Mouse (Mus musculus) frontal cortex, postnatal 10 days (tissue): ENCODE measurements at regions not wholly inside any gene's neighbourhood (a gene's known extent, or its start where the extent isn't known, plus 50 kb on each side); places are given as distances from the start of the nearest gene placed in this dataset.

Experiments
- DNase-seq, 2 experiments: peaks; one replicate each; pipeline ENCODE4 v3.0.0; 2022; ENCODE audit warnings: low spot score in 2 of 2, mixed read lengths in 1 of 2

DNA sequence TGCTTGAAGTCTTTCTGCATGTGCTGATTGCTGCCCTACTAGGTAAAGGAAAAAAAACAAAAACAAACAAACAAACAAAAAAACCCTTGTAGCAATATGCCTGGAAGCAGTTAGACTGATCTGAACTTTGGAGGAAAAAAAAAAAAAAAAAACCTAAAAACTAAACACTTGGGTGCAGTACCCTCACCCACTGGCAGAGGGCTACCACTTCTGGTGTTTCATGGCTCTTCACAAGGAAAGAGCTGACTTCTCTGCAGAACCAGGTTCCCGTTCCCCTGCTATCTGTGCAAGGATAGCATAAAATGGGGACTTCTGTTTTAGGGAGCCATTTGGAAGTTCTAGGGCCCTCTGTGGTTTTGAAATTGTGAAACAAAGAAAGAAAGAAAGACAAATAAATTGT is 52.2 kb upstream of the Otud4 start:
- peak in 1 of 2 experiments; percentile 20 for DNase-seq

DNA sequence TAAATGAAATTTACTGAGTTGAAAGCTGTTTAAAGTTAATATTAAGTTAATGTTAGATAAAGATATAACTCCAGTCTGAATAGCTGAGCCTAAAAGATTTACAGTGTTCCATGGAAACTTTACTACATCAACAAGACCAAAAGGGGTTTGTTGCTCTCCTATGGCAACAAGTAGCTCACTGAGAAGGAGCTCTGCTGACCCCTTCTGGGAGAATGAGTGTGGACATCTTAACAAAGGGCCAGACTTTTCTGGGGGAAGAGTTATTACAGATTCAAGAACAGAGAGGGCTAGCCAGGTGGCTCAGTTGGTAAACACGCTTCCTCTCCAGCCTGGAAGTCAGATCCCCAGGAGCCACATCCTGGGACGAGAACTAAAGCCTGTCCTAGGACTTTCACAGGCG is 54.5 kb upstream of the Otud4 start:
- DNase-seq, result peak; percentile 15 to 41

DNA sequence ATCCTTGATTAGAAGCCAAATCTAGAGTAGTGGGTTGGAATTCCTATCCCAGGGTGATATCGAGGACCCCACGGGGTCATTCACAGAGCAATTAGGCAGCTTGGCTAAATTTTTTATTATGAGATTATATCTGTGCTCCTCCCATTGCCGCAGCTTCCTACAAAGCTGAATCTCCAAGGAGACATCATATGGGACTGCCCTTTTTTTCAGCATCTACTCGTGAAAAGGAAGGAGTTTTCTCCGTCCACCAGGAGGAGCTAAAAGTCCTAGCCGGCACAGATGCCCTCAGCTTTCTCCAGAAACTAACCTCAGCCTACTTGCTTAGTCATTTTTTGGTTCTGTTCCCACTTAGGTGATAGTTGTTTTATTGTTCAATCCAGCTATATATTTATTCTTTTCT is 56.1 kb upstream of the Otud4 start:
- no peak for DNase-seq

DNA sequence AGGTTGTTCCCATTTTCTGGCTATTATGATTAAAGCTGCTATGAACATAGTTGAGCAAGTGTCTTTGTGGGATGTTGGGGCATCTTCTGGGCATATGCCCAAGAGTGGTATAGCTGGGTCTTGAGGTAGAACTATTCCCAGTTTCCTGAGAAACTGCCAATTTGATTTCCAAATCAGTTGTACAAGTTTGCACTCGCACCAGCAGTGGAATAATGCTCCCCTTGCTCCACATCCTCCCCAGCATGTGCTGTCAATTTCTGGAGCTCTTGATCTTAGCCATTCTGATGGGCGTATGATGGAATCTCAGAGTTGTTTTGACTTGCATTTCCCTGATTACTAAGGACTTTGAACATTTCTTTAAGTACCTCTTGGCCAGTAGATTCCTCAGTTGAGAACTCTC is 57.2 kb upstream of the Otud4 start:
- DNase-seq, result no peak

DNA sequence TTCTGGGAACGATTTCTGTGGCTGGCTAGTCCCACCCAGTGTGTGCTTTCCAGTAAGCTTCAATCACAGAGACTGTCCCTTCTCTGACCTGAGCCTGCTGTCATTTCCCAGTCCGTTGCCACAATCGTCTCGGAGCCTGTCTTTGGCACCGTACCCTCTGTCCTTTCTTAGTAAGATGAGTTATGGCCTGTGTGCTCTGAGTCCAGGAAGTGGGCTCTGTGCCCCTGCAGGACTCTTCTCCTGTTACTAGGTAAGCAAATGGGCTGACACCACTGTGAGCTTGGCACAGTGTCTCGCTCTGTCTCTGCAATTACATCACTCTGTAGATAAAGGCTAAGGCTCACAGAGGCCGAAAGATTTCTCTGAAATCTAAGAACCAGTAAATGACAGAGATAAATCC is 63.3 kb upstream of the Otud4 start:
- no peak for DNase-seq

DNA sequence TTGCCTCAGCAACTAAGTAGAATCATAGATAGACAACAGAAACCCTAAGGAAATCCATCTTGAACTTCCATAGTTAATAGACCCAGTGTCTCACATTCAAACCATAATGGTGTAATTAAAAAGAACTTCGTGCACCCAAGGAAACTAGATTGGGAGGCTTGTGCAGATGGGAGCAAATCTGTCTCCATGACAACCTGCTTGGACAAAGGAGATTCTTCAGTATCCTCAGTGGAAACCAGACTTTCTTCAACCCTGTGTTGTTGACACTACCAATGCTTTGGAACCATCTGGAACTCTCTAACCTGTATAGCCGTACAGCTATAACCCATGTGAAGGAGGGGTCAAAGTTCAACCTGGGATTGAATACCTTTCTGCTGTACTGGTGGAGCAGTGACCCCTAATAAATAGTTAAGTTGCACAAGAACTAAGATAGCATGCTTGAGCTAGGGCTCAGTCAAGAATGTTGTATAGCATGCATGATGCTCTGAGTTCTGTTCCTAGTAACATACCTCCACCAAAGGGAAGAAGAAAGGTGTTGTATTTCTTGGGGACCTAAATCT is 64.2 kb upstream of the Otud4 start:
- no peak for DNase-seq

DNA sequence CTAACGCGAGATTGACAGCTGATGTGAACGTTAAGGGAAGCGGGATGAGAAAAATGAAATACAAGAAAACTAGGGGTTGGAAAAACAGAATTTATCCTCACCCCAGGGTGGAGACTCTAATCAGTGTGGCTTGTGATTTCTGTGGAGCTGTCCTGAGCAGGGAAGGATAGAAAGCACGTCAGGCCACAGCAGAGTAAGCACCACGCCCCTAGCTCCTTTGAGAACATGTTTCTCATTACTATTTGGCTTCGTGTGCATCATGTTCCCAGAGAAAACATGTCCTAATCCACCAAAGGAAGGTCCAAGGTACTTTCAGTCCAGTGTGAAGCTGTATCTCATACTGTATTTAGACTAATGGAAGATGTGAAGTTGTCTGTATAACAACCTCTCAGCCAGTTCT is 65.9 kb upstream of the Otud4 start:
- no peak for DNase-seq

DNA sequence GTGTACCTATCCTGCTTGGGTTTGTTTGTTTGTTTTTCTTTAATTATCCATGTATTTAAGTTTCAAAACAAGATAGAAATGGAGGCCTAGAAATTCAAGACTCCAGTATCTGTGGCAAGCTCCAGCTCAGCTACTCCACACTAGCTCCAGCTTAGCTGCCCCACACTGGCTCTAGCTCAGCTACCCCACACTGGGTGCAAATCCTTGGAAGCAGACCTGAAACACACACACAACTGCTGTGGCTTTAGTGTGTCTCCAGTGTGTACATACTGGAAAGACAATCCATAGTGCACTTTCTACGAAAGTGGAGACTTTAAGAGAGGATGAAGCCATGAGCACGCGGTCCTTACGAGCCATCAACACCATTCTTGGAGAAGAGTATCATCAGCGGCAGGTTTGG is 66.9 kb upstream of the Otud4 start:
- DNase-seq, result no peak

DNA sequence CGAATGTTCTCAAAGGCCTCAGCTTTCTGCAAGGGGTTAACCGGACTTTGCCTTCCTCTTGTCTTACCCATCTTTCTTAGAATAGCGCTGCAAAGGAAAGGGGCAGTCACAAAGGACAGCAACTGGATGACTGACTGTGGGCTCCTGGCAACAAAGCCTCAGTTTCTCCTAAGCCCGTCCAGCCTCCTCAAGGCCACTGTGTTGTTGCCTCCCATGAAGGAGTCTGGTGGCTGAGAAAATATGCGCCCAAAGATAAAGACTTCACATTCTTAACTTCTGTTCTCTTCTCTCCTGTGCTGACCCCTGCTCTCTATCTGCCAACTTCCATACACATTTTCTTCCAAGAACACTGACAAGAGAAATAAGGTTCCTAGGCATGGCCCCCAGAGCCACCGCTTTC is 76.3 kb upstream of the Otud4 start:
- DNase-seq, result no peak

DNA sequence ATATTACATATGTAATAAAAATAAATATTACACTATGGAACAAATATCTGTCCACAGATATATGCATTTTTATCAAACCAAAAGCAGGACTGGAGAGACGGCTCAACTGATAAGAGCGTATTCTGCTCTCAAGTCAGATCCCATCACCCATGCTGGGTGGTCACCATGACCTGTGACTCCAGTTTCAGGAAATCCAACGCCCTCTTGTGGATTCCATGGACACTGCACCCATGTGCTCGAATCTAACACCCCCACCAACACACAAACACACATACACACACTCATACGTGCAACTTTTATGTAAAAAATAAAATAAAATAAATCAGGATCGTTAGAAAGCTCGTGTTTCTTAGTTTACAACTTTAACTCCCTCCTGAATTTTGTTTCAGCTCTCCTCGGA is 76.7 kb upstream of the Otud4 start:
- no peak for DNase-seq

DNA sequence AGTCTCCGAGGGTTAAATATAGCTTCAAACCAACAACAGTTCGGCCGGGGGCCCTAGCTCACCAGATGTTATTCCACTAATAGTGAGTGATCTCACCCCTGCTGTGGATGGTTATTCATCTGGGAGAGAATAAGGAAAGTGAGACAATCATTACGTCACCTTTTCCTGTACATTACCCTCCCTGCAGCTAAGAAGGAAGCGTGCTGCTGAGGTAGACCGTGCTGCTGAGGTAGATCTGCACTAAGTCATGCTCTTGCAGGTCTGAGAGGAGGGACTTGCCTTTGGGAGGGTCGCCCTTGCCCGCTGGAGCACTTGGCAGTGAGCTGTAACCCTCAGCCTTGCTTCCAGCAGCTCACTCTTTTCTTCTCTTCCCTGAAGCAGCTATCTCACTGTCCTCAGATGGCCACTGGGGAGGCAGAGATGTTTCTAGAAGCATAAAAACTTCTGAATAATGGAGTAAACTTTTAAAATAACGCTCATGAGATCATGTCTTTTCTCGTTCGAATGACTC is 77.3 kb upstream of the Otud4 start:
- peak; percentile 10 to 28 for DNase-seq

DNA sequence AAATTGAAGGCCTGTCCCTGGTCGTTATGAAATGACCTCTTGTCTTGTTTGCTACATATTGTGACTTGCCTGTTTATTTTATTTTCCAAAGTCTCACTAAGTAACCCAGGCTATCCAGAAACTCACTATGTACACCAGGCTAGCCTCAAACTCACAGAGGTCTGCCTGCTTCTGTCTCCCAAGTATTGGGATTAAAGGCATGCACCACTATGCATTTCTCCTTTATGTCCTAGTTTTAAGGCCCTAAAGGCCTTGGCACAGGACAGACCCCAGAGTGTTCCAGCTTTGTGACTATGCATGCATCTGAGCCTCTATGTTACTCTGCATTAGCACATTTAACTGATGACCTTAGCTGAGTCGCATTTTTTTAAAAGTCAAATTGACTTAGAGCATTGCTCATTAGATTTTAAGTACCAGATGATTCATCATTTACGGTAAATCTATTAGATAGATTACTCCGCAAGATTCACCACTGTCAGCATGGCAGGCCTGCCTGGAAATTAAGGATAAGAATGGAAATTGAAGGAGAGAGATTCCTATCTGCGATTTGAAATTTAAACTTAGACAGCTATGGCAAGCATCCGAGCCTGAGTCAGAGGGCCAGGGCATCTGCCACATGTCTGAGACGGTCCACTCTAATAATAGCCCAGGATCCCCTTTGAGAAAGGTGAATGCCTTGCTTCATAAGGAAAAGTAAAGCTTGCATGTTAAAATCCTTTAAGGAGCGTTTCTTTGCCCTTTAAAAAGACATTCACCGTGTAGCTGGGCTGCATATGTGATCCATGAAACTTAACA is 78.0 kb upstream of the Otud4 start:
- no peak for DNase-seq

DNA sequence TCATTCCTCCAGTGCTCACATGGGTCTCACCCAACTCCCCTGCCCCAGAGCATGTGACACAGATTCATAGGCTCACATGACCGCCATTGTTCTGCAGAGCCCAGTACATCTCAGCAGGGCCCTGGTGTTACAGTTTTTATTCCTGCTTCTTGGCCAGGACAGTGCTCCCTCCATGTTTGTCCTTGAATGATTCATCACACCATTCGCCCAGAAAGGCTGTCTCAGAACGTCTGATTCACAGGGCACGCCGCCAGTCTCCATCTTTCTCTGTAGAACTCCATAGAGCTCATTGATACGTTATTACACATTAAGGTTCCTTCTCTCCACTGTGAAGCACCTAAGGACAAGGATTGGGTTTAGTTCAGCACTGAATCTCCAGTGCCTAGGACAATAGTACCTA is 79.9 kb upstream of the Otud4 start:
- no peak for DNase-seq

DNA sequence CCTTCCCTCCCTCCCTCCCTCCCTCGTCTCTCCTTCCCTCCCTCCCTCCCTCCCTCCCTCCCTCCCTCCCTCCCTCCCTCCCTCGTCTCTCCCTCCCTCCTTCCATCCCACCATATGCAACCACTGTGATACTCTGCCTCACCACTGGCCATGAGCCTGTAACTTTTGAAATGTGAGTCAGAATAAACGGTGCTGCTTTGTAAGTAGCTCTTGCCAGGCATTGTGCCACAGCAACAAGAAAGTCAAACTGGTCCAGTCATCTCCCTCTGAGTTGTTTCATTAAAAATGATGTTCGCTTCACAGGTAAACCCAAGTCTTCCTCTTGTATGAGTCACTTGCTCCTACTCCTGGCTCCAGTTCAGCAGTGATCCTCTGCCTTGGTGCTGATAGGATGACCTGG is 85.1 kb upstream of the Otud4 start:
- no peak for DNase-seq

DNA sequence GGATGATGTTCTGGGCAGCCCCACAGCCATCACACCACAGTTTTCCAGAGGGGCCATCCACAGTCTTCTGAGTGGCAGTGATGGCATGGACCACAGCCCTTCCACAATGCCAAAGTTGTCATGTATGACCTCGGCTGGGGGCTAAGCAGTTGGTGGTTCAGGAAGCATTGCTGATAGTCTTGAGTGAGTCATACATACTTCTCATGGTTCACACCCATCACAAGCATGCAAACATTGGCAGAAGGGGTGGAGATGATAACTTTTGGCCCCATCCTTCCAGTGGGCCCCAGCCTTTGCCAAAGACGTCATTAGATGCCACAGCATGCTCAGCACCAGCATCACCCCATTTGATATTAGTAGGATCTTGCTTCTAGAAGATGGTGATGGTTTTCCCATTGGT is 89.3 kb upstream of the Otud4 start:
- no peak for DNase-seq

DNA sequence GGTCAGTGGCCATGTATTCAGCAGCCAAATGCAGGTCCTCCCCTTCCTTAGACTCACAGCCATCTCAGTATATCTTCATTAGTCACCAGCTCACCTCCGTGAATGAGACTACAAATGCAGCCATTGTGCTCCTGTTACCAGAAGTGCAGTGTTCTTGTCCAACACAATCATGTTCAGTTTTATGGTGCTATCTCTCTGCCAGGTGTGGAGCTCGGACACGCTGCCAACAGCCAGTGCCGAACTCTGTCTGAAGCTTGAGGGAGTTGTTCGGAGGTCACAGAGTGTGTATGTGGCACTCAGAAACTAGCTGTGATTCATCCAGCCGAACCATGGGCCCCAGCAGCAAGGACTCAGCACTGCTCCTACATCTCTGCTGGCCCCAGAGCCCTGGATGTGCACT is 91.3 kb upstream of the Otud4 start:
- no peak for DNase-seq

DNA sequence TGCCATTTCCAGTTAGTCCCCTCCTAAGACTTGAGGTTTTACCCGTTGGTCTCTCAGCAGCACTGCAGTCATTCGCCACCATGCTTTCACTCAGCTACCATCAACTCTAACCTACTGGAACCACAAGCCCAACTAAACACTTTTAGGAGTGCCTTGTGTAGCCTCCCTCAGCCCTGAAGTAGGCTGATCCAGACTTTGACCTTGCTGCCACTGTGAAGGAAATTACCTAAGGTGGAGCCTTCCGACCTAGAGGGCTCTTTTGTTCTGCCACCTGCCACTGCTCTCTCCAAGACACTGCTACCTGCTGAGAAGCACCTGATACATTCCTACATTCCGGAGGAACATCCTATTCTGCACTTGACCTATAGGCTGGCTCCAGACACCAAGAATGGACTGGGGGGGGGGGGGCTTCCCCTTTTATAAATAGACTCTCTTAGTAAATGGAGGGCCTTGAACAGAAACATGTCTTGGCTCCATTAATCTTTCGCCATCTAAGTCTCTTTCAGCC is 93.5 kb upstream of the Otud4 start:
- no peak for DNase-seq

DNA sequence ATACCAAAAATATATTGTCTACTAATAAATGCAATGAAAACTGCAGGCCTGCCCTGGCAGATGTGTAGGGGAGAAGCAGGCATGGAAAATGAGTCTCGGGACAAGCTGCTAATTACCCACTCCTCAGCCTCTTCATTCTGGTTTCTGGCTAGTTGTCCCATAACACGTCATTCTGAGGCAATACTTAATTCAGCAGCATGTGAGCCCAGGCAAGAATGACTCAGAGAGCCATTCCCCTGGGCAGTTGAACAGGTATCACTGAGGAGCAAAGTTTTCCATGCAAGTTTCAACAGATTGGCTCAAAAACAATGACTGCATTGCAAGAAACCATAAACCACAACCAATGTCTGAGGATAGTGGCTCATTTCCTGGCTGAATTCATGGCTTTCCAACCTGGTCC is 97.0 kb upstream of the Otud4 start:
- no peak for DNase-seq

DNA sequence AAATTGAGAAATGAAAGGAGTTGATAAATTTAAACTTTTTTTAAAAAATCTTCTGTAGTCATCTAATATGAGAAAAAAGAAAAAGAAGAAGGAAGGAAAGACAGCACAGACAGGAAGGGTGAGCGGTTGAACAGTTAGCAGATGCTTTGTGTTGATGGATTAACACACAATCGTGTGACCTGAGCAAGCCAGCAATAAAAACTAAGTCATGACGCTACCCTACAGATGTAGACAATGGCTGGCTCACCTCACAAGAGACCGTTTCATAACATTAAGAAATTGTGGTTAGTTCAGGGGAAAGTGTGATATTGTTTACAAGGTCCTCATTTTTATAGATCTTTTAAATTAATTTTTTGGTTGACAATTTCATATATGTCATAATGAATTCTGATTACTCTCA is 99.4 kb upstream of the Otud4 start:
- no peak for DNase-seq

DNA sequence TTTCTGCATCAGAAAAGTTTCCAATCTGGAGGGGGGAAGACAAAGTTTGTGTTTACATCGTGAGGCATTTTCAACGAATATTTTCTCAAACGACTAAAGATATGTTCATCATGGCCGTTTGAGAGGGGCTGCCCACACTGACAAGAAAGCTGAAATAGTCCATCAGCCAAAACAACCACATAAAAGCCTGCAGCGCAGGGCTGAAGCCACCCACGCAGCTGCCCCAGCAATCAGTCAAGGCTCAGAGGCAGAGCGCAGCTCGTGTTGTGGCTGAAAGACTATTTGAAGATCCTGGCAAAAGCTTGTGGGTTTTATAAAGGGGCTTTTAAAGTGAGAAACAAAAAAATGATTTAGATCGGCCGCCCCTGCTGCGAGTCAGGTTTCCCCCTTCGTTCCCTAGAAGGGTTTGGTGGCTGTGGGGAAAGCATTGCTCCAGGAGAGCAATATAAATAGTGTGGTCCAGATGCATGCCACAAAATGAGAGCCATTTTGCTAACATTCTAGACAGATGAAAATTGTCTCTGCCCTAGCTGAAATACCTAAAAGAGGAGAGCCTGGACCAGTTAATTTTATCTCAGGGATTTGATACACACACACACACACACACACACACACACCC is 105.0 kb upstream of the Otud4 start:
- DNase-seq, result peak; percentile 15 to 24

DNA sequence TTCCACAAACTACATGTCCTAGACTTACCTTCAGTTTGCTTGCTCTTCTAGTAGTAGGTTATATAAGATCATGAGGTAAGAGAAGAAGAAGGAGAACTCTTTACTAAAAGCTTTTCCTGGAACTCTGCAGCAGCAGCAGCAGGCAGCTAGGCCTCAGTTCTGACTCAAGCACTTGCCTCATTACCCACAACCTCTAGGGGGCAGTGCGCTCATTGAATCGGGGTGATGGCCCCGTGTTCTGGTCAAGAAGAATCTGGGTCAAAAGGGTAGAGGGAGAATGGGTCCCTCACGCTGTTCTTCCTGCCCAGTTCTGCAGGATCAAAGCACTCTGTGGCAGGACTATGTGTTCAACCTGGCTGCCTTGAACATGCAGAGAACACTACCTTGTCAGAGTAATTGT is 109.9 kb upstream of the Otud4 start:
- no peak for DNase-seq

DNA sequence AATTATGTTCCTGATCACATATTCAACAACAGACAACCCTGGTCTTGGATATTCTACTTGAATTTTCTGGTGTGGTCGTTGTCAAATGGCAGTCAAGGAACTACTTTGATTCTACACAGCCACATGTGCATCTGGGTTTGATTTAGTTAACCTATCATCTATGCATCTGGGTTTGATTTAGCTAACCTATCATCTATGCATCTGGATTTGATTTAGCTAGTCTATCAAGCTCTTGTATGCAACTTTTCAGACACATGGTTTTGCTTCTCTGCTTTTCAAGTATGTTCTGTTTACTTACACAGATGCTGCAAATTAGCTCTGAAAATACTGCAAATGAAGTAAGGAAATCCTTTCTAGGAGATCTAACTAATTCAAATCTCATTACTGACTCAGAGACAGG is 117.4 kb upstream of the Otud4 start:
- no peak for DNase-seq

DNA sequence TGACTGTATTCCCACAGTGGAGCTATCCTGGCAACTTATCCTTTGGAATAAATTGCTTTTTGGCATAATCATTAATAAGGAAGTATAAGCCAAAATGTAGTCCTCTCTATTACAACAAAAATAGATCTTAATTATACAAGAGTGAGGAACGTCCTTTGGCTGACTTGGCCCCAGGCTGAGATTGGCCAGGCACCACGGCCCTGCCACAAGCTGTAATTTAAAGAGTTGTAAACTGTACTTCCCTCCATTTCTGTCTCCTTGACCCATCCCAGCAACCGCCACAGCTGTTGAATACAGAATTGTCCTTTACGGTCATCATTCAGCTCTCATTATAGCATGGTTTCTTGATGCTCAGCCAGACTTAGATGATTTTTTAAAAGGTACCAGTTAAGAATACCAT is 119.6 kb upstream of the Smad1 start:
- DNase-seq, result no peak
